Mouse (Mus musculus) heart, embryonic 16.5 days (tissue): ENCODE measurements at regions not wholly inside any gene's neighbourhood (a gene's known extent, or its start where the extent isn't known, plus 50 kb on each side); places are given as distances from the start of the nearest gene placed in this dataset.

ENCODE experiments used
- ATAC-seq: fragments of 200-750 bp; cut with Nextera tagmentation; replicated peaks from 2 replicates; pipeline ENCODE4 v1.8.0; 2017; ENCODE audit warnings: moderate number of reproducible peaks; ENCODE audit not compliant: insufficient read depth, low FRiP score; ENCODE audit errors: extremely low read depth
- H3K27ac ChIP-seq: fragments of 300-500 bp; sonication (generic); 2 replicates; pipeline ENCODE4 v1.5.1; 2014; ENCODE audit warnings: mild to moderate bottlenecking, low read length, control low read depth, moderate library complexity
- H3K27me3 ChIP-seq: fragments of 300-500 bp; sonication (generic); 2 replicates; pipeline ENCODE4 v1.6.1; 2014; ENCODE audit warnings: low read length, mixed read lengths; ENCODE audit not compliant: control insufficient read depth, insufficient read depth
- H3K36me3 ChIP-seq: fragments of 300-500 bp; sonication (generic); 2 replicates; pipeline ENCODE4 v1.6.1; 2014; ENCODE audit not compliant: control insufficient read depth, insufficient read depth
- H3K4me1 ChIP-seq: fragments of 300-500 bp; sonication (generic); 2 replicates; pipeline ENCODE4 v1.6.1; 2014; ENCODE audit warnings: low read length, mixed read lengths; ENCODE audit not compliant: control insufficient read depth, insufficient read depth
- H3K4me2 ChIP-seq: fragments of 300-500 bp; sonication (generic); 2 replicates; pipeline ENCODE4 v1.6.1; 2014; ENCODE audit warnings: low read depth, mild to moderate bottlenecking, control low read depth, low read length
- H3K4me3 ChIP-seq: fragments of 300-500 bp; sonication (generic); 2 replicates; pipeline ENCODE4 v1.5.1; 2014; ENCODE audit warnings: mild to moderate bottlenecking, control low read depth, low read length
- H3K9ac ChIP-seq: fragments of 300-500 bp; sonication (generic); 2 replicates; pipeline ENCODE4 v1.6.1; 2014; ENCODE audit warnings: low read length, control low read depth
- H3K9me3 ChIP-seq: fragments of 300-500 bp; sonication (generic); replicated peaks from 2 replicates; pipeline ENCODE4 v1.6.1; 2016; ENCODE audit warnings: low read length; ENCODE audit not compliant: control insufficient read depth
- WGBS: fragments of 180-500 bp; shearing (Covaris S2); extraction: QIAGEN DNeasy Blood & Tissue Kit; methylation state at CpG from one replicate; pipeline ENCODE4 v1.1.7; 2014; 5-methylcytosine and 5-hydroxymethylcytosine counted together

- ATAC-seq: peak; percentile 94
- WGBS: under 1% methylated on average over 13 of the region's 13 CpGs
- H3K27me3 ChIP-seq: no peaks in the 10 kb centered on the region
- H3K4me2 ChIP-seq: peak overlapping the region; percentile 67
- H3K4me1 ChIP-seq: peaks cover 16% of the 10 kb centered on the region
- no peaks in the 10 kb centered on the region for H3K36me3 ChIP-seq
- peak overlapping the region; percentile 93 for H3K27ac ChIP-seq
- H3K9me3 ChIP-seq: no peaks in the 10 kb centered on the region
- peak overlapping the region; percentile 65 for H3K9ac ChIP-seq
- peak overlapping the region; percentile 49 for H3K4me3 ChIP-seq
Measured at GRCm38 (mm10) chr14:105732221-105733012, 164.2 kb downstream of the Spry2 start.

- 0 out of 2 replicates have a peak, but pooled peaks have one; percentile 28 for ATAC-seq
- H3K9me3 ChIP-seq: no peaks in the 10 kb centered on the region
- H3K4me1 ChIP-seq: peaks cover 16% of the 10 kb centered on the region
- H3K4me3 ChIP-seq: peak overlapping the region; percentile 18; the same call in 1 of the 2 replicates
- peak overlapping the region; percentile 56 for H3K27ac ChIP-seq
- H3K4me2 ChIP-seq: peak overlapping the region; percentile 52
- 9% methylated on average over 4 of the region's 4 CpGs for WGBS
- no peaks in the 10 kb centered on the region for H3K27me3 ChIP-seq
- peak overlapping the region; percentile 42; the same call in 1 of the 2 replicates for H3K9ac ChIP-seq
- no peaks in the 10 kb centered on the region for H3K36me3 ChIP-seq
Measured at GRCm38 (mm10) chr14:105730786-105731185, 165.8 kb downstream of the Spry2 start.

GRCm38 (mm10) chr14:105728841-105729240 lies 167.8 kb downstream of the Spry2 start:
- H3K4me3 ChIP-seq: no peak overlapping the region
- no peaks in the 10 kb centered on the region for H3K9me3 ChIP-seq
- no peak overlapping the region for H3K9ac ChIP-seq
- no peak for ATAC-seq
- H3K27me3 ChIP-seq: no peaks in the 10 kb centered on the region
- WGBS: 91% methylated on average over 5 of the region's 5 CpGs
- H3K36me3 ChIP-seq: no peaks in the 10 kb centered on the region
- H3K4me1 ChIP-seq: peaks cover 16% of the 10 kb centered on the region
- no peak overlapping the region for H3K4me2 ChIP-seq
- H3K27ac ChIP-seq: no peak overlapping the region

- H3K27ac ChIP-seq: no peak overlapping the region
- H3K4me2 ChIP-seq: no peak overlapping the region
- no peak overlapping the region for H3K9ac ChIP-seq
- H3K27me3 ChIP-seq: no peaks in the 10 kb centered on the region
- no peak for ATAC-seq
- H3K4me1 ChIP-seq: peaks cover 2% of the 10 kb centered on the region
- H3K36me3 ChIP-seq: no peaks in the 10 kb centered on the region
- H3K4me3 ChIP-seq: no peak overlapping the region
- H3K9me3 ChIP-seq: no peaks in the 10 kb centered on the region
- whole genome bisulfite sequencing: 42% methylated on average over 8 of the region's 8 CpGs
Measured at GRCm38 (mm10) chr14:105725741-105726140, 170.9 kb downstream of the Spry2 start.

- Histone ChIP-seq H3K9ac (no peak overlapping the region), H3K4me3 (no peak overlapping the region), H3K4me2 (no peak overlapping the region), H3K9me3 (no peaks in the 10 kb centered on the region), H3K27me3 (no peaks in the 10 kb centered on the region), H3K4me1 (no peaks in the 10 kb centered on the region), H3K27ac (no peak overlapping the region), H3K36me3 (no peaks in the 10 kb centered on the region)
- no peak for ATAC-seq
- WGBS: 72% methylated on average over 2 of the region's 2 CpGs
Measured at GRCm38 (mm10) chr14:105722923-105723322, 173.7 kb downstream of the Spry2 start.

- Histone ChIP-seq H3K9ac (no peak overlapping the region), H3K36me3 (no peaks in the 10 kb centered on the region), H3K27ac (no peak overlapping the region), H3K4me3 (no peak overlapping the region), H3K27me3 (no peaks in the 10 kb centered on the region), H3K9me3 (no peaks in the 10 kb centered on the region; the same call in 1 of the 2 replicates), H3K4me1 (no peaks in the 10 kb centered on the region), H3K4me2 (no peak overlapping the region)
- ATAC-seq: no peak
- 68% methylated on average over 3 of the region's 3 CpGs for WGBS
Measured at GRCm38 (mm10) chr14:105721576-105721975, 175.0 kb downstream of the Spry2 start.

GRCm38 (mm10) chr14:105720816-105721510 lies 175.7 kb downstream of the Spry2 start:
- 79% methylated on average over 6 of the region's 6 CpGs for WGBS
- no peaks in the 10 kb centered on the region for H3K36me3 ChIP-seq
- H3K4me1 ChIP-seq: no peaks in the 10 kb centered on the region
- H3K27ac ChIP-seq: no peak overlapping the region
- no peaks in the 10 kb centered on the region; the same call in 1 of the 2 replicates for H3K9me3 ChIP-seq
- H3K9ac ChIP-seq: no peak overlapping the region
- no peaks in the 10 kb centered on the region for H3K27me3 ChIP-seq
- ATAC-seq: no peak
- H3K4me2 ChIP-seq: no peak overlapping the region
- H3K4me3 ChIP-seq: no peak overlapping the region

- Histone ChIP-seq H3K4me3 (no peak overlapping the region), H3K4me2 (no peak overlapping the region), H3K27ac (no peak overlapping the region), H3K9ac (no peak overlapping the region), H3K9me3 (no peaks in the 10 kb centered on the region; the same call in 1 of the 2 replicates), H3K27me3 (no peaks in the 10 kb centered on the region), H3K36me3 (no peaks in the 10 kb centered on the region), H3K4me1 (no peaks in the 10 kb centered on the region)
- WGBS: 75% methylated on average over 6 of the region's 6 CpGs
- no peak for ATAC-seq
Measured at GRCm38 (mm10) chr14:105718676-105719441, 177.8 kb downstream of the Spry2 start.
